Mouse (Mus musculus) cerebellum, postnatal 14 days (tissue): ENCODE measurements around the gene Yars2.
"Not testable (repeated sequence)": the region's sequence is repeated elsewhere in the genome, so short reads cannot be mapped to it uniquely, and the experiment has no call there.

Experiments used
- DNase-seq, 2 experiments: peaks; one replicate each; pipeline ENCODE4 v3.0.0; 2021; ENCODE audit warnings: mixed read lengths in 2 of 2

The Yars2 gene

DNA sequence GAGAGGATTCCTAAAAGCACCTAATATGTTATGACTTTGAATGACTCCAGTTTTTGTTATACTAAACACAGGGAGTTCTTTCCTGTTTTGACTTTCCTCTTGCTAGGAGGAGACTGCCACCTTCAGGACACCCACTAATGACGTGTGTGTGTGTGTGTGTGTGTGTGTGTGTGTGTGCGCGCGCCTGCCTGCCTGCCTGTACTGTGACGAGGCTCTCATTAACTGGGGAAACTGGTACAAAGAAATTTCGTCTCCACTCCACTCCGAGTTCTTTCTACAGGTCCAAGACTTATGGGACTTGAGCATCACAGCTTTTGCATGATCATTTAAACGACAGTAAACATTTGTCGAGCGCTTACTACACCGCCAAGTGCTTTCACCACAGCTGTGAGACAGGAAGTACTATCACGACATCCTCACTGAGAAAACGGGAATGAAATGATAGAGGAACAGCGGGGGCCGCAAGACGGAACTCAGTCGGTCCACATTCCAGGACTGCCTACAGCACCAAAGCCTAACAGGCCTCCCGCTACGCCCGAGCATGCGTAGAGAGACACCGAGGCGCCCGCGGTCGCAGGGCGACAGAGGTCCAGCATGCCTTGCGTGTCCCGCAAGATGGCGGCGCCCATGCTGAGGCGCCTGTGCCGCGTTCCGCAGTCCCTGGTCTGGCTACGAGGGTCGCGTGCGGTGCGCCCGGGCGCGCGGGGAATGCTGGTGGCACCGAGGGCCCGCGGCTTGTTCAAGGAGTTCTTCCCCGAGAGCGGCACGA is at the start of gene Yars2:
Gene Yars2, plus strand, starts transcription at position 597 of the 769 bp plus-strand sequence.
- DNase-seq = peak; percentile 93 to 95

DNA sequence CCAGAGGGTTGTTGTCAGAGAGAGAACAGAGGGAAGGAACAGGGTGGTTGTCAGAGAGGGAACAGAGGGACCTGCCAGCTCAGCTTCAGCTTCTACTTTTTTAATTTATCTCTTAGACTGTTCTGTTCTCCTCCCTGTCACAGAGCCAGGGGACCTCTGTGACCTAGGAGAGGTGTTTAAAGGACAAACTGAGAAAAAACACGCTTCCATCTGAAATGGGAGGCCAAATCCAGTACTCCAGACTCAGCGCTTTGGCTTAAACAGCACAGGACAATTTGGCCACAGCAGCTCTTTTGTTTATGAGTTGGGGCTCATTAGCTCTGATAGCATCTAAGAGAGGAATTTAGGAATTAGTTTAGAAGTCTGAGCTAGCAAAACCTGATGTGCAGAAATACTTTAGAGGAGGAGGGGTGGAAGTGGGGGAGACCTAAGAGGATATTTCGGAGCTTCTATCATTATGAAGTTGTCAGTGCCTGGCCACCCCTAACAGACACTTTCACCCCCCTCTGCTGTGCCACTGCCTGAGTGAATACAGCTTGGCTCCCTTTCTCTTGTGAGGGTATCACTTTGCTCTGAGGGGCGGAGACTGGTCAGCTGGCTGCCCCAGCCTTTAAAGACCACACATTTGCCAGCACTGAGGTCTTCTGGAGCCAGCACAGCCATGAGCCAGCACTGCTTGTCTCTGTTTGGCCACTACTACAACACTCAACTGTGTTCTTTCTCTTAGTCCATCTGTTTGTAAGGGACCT is 49.3 kb upstream of the Yars2 start:
- peak; percentile 51 to 71 for DNase-seq

DNA sequence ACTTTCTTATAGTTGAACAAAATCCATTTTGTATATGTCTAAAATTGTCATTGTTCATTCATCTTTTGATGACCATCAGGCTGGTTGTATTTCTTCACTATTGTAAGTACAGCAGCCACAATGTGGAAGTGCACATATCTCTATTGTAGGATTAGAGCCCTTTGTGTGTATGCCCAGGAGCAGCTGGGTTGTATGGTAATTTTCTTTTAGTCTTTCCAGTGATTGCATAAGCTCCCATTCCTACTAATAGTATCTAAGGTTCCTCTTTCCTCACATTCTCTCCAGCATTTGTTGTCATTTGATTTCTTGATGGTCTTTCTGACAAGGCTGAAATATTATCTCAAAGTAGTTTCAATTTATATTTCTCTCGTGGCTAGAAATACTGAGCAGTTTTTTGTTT is 47.5 kb upstream of the Yars2 start:
- DNase-seq = no peak

DNA sequence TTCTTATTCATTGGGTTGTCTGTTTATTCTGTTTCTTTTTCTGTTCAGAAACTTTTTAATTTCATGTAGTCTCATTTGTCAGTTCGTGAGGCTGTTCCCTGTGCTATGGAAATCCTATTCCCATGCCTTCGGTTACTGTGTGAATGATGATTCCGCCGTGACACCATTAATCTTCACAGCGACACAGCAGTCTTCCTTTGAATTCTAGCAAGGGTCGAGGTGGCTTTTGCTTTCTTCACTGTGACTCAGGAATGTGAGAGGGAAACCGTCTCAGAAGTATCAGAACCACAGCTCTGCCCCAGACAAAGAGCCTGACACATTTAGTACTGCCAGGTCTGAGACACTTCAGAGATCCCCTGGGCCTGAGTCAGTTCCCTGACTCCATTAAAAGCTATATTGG is 46.9 kb upstream of the Yars2 start:
- DNase-seq = no peak

DNA sequence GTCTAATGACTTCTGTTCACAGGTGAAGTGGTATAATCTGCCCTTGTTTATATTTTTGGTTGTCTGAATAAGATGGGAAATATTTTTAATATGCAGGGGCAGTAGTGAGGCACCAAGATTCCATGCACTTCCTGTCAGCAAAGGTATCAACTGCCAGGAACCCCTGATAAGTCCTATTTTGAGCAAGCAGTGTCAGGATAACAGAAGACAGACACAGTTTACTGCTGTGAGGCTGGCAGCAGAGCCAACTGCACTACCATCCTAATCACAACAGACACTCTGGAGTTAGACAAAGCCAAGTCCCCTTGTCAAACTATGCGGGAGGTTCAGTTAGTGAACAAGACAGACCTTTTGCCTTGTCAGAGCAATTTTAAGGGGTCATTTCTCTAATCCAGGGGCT is 46.1 kb upstream of the Yars2 start:
- DNase-seq = peak; percentile 58 to 80

DNA sequence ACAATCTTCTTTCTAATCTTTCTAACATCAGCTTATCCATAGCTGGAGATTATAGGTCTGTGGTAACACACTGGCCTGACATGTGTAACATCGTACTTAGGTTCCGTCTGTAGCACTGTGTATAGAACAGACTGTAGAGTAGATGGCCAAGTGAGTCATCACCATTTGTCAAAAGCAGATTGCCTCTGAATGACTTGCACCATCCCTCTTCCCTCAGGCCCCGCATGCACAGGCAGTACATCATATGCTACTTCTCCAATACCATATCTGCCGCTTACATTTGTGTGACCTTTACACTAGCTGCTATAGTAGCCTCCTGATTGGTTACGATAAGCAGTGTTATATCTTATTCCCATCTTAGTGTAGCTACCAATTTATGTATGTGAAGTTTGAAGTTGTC is 41.9 kb upstream of the Yars2 start:
- no peak for DNase-seq

DNA sequence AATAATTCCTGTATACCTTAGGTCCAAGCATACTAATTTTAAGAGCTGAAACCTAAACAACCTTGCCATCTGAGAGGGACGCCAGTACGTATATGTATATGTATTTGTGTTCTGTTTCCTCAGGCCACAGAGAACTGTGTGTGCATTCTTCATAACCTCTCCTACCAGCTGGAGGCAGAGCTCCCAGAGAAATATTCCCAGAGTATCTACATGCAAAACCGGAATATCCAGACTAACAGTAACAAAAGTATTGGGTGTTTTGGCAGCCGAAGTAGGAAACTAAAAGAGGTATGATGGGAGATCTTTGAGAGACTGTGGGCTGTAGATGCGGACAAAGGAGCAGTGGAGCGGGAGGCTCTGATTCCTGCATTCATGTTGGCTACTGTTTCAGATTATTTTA is 41.3 kb upstream of the Yars2 start:
- no peak for DNase-seq

DNA sequence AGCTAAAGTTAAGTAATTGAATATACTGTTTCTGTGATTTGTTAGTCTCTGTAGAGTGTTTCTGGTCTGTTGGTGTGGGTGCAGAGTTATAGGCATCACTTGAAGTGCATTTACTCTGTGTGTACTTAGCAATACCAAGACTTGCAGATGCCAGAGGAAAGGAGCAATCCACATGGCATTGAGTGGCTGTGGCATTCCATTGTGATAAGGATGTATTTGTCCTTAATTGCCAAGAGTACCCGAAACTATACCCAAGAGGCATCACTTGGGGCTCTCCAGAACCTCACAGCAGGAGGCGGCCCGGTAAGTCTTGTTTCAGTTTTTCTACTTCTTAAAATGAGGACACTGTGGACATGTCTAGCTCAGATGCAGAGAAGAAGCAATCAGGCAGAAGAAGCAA is 40.3 kb upstream of the Yars2 start:
- DNase-seq = no peak

DNA sequence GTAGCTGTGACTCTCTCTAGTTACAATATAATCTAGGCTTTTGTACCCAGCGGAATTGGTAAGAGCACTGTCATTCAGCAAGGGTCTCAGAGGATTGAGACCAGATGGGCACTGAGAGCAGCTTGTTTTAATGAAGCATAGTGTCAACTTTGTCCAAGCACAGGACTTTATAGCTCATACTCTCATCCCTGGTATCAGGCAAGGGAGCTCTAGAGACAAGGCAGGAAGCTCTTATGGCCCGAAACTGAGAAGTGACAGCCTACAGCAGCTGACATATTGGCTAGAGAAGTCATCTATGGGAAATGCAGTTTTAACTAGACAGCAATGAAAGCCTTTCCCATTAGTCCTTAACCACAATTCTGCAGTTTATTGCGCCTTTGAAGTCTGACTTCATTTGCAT is 29.8 kb upstream of the Yars2 start:
- no peak for DNase-seq

DNA sequence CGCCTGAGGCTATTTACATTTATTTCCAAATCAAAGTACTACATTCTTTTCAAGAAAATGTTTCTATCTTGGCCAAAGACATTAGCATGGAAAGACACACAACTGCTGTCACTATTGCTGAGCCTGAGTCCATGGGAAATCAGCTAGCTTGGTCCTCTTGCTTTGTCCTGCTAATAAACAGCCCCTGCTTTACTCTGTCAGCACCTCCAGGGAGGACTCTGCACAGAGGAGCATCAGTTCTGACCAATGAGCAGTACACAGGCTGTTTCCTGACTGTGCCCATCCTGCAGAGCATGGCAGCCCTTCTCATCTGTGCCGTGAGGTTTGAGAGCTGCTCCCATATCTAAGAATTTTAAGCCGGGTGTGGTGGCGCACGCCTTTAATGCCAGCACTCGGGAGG is 29.0 kb upstream of the Yars2 start:
- no peak for DNase-seq

DNA sequence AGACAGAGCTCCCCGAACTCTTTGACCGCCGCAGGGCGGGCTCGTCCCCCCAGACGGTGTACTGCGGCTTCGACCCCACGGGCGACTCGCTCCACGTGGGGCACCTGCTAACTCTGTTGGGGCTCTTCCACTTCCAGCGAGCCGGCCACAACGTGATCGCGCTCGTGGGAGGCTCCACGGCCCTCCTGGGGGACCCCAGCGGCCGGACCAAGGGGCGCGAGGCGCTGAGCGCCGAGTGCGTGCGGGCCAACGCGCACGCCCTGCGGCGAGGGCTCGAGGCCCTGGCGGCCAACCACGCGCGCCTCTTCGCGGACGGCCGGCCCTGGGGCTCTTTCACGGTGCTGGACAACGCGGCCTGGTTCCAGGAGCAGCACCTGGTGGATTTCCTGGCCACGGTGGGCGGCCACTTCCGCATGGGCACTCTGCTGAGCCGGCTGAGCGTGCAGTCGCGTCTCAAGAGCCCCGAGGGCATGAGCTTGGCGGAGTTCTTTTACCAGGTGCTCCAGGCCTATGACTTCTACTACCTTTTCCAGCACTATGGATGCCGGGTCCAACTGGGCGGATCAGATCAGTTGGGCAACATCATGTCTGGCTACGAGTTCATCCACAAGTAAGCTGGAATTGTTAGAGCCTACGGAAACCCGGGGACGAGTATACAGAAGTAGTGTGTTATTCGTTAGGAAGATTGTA is 518 bp downstream of the Yars2 start:
- DNase-seq = peak; percentile 64 to 65

DNA sequence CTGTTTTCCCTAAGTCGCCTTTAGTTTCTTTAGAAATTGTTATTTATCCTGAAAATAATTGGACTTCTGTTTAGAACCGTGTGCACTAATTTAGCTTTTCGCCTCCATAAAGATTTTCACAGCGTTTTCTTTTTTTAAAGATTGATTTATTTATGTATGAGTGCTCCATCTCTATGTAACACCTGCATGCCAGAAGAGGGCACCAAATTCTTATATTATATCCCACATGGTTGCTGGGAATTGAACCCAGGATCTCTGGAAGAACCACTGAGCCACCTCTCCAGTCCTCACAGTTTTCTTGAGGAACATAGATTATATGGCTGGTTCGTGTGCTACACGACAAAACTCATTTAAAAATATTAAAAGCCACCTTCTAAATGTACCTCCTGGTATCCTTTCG is 1.1 kb downstream of the Yars2 start:
- DNase-seq = no peak

DNA sequence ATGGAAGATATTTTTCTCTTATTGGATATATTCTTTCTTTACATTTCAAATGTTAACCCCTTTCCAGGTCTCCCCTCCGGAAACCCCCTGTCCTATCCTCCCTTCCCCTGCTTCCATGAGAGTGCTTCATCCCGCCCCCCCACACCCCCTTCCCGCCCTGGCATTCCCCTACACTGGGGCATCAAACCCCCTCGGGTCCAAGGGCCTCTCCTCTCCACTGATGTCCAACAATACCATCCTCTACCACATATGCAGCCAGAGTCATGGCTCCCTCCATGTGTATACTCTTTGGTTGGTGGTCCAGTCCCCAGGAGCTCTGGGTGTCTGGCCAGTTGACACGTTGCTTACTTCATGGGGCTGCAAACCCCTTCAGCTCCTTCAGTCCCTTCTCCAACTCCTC is 8.6 kb downstream of the Yars2 start:
- no peak for DNase-seq

DNA sequence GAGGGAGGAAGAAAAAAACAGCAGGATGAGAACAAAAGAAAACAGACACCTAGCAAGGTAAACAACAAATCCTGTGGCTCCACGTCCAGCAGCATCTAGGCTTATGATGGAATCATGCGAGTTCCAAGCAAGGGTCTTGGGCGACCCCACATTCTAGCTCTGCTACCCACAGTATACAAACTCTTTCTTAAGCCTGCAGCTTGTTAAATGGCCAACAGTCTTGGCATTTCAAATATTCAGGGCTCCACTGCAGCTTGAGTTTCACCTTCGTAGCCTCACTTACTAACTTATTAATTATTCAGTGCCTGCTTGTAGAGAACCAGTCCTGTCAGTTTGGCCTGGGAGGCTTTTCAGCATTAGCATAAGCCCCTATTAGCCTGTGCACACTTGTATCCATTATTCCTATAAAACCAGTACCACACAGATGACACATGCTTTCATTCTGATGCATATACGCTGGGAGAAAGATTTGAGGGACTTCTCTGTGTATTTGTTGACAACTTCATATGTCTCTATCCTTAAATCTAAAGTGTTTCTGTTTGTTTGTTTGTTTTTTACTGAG is 23.1 kb downstream of the Yars2 start:
- no peak for DNase-seq

DNA sequence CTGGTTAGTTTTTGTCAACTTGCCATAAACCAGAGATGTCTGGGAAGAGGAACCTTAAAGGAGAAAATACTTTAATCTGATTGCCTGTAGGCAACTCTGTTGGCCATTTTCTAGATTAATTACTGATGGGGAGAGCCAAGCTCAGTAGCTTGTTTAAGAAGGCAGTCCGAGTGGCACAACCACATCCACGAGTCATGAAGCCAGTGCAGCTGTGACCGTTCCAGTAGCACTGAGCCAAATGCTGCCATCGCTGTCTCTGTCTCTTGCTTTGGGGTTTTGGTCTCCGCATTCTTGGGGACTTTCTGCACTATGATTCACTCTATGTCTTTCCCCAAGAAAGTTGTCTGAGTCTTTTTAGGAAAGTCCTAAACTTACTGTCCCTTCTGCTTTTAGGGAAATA is 43.7 kb downstream of the Yars2 start:
- DNase-seq = no peak

DNA sequence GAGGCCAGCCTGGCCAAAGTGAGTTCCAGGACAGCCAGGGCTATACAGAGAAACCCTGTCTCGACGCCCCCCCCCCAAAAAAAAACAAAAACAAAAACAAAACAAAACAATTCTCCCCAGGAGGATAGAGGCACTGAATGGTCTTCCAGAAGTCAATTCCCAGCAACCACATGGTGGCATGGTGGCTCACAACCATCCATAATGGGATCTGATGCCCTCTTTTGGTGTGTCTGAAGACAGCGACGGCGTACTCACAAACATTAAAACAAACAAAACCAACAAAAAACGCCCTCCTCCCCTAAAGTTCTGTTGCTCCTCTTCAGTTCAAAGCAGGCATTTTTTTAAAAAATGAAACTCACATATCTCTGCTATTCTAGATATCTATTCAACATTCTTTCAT is 55.1 kb downstream of the Yars2 start:
- DNase-seq = peak; percentile 19 to 32

DNA sequence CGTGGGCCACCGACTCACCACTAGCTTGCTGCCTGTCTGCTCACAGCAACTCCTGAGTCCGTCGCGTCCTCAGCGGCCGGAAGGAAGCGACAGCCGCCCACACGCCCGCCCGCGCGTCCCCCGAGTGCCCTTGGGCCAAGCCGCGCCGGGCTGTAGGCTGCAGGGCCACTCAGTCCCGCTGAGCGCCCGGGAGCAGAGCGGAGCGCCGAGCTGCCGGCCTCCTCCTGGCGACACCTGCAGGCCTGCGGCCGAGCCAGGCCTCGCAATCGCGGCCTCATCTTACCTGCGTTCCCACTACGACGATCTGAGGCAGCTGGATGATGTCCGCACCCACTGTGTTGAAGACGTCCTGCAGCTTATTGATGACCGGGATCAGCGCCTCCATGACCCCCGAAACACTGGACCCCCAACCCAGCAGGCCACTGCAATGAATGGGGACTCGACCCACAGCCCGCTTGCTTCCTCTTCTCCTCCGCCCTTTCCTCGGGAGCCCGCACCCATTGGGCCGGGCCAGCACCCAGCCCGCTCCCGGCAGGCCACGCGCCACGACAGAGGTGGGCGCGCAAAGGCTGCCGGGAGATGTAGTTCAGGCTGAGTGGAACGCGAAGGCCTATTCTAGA is 55.8 kb downstream of the Yars2 start, which contains the start of gene Dnm1l:
Gene Dnm1l, minus strand, starts transcription at position 479 of the 620 bp plus-strand sequence.
- DNase-seq = peak; percentile 96

DNA sequence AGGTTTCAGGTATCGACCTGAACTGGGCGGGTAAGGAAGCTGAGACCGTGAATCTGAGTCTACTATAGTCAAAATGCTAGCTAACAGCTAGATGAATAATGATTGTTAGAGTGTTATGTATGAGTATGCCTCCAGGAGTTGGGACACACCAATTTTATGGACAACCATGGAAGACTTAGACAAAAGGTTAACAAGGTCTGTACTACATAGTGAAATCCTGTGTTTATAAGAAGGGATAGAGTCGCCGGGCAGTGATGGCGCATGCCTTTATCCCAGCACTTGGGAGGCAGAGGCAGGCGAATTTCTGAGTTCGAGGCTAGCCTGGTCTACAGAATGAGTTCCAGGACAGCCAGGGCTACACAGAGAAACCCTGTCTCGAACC is 56.3 kb downstream of the Yars2 start:
- DNase-seq = not testable (repeated sequence)
